Mouse (Mus musculus) NIH3T3 (cell line): ENCODE measurements around the gene Wwp2.

ENCODE experiments used
- DNase-seq: peaks from one replicate; pipeline ENCODE4 v3.0.0-alpha.2; 2012; ENCODE audit warnings: low read depth

Wwp2 gene

DNA sequence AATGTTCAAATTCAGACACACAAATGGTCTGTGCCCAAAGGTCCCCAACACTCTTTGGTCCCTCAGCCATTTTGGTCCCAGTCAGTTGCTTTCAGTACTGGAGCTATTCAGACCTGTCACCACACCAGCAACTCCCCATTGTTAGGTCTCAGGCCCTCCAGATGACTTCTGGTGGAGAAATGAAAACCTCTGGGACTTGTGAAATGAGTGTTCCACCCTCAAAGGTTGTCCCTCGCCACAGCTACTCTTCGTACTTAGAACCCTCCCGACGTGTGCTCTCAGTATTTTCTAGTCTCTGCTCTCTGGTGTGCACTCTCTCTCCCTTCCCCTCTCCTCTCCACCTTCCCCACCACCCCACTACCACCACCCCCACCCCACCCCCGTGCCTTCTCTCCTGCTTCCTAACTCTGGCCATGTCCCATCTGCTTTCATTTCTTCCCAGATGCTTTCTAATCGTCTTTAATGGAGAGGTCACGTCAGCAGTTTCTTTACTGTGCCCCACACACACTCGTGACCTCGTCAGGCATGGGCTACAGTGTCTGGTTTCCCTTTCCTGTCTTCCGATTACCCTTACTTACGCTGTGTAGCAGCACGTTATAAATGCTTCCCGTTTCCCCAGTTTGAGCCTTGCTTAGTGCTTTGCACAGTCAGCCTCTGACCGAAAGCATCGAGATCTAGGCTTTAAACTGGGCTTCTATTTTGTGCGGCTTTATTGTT lies 124.8 kb downstream of the Wwp2 start:
- no peak for DNase-seq

DNA sequence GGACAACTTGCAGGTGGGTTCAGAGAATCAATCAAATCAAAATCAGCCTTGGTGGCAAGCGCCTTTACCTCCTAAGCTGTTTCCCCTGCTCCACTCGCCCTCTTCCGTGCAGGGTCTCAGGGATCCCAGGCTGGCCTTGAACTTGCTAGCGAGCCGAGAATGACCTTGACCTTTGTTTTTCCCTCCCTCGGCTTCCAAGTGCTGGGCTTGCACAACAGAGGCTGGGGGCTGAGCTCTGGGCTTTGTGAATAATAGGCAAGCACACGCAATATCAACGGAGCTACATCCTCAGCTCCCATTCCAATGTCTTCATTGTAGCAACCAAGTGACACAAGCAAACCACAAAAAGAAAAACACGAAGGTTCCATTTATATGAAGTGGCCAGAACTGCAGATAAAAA lies 126.0 kb downstream of the Wwp2 start:
- DNase-seq: peak; percentile 31

DNA sequence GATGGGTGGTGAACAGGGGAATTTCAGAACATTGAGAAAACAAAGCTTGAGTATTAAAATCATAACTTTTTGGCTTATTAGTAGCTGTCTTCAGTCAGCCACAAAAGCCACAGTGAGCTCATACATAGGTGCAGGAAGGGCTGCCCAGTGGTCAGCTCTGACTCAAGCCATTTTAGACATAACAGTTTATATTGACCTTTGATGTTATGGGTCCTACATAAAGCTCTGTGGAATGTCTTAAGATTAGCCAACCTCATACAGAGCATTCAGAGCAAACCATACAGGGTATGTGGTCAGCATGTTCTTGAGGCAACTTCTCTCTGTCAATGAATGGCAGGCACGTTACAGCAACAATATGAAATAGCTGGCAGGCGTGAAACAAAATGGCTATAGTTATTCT lies 134.9 kb downstream of the Wwp2 start:
- peak; percentile 75 for DNase-seq

DNA sequence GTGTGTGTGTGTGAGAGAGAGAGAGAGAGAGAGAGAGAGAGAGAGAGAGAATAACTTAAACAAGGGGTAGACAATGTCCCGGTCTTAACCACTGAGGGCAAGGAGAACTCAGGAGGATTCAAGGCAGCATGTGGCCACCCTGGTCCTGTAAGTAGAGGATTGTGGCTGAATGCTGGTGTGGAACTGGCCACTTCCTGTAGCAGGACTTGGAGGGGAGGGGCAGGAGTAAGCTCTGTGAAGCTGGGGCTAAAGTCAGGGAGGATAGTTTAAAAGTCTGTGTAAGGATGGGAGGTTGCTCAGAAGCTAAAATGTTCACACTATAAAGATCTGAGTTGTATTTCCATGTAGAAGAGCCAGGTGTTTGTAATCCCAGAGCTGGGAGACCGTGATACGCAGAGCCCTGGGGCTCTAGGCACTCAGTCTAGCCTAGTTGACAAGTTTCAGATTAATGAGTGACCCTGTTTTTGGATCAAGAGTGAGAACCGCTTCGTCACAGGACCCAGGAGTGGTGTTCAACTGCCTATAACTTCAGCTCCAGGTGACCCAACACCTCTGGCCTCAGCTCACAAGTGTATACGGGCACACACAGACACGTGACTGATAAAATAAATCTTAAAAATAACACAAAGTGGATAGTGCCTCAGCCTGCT lies 135.4 kb downstream of the Wwp2 start:
- DNase-seq: peak; percentile 20

DNA sequence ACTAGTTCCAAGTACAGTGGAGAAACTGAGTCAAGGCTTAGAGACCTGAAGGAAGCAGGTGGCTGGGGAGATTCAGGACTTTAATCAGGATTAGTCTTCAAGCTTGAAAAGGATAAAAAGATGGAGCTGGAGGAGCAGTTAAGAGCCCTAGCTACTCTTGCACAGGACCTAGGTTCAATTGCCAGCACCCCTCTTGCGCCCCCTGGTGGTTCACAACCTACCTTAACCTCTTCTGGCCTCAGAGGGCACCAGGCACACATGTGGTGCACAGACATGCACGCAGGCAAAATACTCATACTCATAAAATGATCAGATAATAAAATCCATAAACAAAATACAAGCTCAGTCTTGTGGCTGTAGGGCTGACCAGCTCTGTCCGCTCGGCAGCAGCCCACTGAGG lies 136.3 kb downstream of the Wwp2 start:
- peak; percentile 85 for DNase-seq

DNA sequence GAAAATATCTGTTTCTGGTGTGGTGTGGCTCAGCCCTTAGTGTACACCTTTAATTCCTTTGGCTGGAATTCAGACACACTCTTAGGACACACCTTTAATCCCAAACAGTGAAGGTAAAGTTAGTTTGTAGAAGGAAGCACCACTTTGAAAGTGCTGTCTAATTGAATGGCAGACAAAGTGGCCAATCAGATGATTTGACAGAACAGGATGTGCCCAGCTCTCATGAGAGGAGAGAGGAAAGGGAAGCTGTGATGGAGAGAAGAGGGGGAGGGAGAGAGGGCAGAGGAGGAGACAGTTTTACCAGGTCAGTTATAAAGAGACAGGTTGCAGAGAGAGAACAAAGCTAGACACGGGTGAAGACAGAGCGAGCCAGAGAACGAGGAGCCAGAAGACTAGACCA lies 138.6 kb downstream of the Wwp2 start:
- DNase-seq: no peak

DNA sequence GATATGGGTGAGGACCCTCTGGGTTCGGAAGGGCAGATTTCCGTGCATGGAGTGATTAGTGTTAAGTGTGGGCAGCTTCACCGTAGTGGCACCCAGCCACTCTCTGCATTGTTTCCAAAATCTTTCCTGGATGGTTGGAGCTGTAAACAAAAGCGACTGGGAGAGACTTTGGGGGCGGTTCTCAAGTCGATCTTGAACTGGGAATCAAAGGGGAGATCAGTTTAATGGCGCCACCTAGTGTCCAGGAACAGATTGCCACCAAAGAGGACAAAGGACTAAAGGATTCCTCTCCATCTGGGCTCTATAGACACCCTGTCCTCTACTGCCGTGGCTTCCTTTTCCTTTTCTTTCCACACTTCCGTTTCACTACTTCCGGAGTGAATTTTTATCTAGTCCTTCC lies 140.5 kb downstream of the Wwp2 start:
- peak; percentile 96 for DNase-seq

DNA sequence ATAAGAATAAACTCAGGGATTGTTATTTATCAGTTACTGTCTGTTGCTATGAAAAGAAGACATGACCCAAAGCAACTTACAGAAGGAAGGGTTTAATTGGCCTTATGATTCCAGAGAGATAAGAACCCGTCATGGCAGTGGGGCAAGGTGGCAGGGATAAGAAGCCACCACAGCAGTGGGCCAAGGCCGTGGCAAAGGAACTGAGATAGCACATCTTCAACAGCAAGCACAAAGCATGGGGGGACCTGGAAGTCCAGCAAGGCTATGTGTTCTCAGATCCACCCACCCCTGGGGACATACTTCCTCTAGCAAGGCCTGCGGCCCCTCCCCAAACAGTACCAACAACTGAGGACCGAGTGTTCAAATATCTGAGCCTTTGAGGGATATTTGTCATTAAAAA lies 141.5 kb downstream of the Wwp2 start:
- no peak for DNase-seq

DNA sequence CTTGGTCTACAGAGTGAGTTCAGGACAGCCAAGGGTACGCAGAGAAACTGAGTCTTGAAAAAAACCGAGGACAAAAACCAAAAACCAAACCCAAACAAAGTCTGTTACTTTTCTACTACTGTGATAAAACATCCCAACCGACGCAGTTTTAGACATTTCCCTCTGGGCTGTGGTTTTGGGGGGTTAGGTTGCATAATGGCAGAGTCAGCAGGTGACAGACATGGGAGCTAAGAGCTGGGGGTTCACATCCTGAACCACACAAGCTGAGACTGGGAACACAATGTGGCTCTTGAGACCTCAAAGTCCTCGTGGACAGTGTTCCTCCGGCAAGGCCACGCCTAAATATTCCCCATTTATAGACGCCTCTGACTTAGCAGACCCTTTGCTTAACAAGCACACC lies 142.0 kb downstream of the Wwp2 start:
- DNase-seq: no peak

DNA sequence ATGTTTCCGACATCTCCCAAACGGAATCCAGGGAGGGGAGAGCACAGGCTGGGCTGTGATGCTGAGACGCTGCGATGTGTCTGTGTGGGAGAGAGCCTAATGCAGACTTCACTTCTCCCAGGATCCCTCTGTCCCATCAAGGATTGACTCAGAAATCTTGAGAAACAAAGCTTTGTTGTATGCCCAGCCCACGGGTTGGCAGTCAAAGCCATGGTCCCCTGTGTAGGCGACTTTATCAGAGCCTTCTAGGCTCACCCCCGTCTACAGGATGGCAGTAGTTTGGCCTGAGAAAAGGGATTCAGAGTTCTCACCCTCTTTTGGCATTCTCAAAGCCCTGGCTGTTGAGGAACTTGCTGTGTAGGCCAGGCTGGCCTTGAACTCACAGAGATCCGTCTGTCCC lies 142.4 kb downstream of the Wwp2 start:
- no peak for DNase-seq

DNA sequence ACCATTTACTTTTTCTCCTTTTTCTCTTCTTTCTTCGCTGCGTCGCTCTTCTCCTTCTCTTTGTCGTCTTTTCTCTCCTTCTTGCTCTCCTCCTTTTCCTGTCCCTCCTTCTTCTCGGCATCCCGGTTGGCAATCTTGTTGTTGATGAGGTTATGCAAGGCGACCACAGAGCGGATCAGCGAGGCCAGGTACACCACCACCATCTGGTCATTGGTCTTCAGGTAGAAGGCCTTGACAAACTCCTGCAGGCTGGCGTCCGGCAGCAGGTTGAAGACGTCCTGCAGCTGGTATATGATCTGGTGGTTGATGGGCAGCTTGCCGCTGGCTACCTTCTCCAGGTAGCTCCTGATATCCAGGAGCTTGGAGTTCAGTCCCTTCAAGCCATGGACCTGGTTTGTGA lies 144.7 kb downstream of the Wwp2 start:
- DNase-seq: no peak

DNA sequence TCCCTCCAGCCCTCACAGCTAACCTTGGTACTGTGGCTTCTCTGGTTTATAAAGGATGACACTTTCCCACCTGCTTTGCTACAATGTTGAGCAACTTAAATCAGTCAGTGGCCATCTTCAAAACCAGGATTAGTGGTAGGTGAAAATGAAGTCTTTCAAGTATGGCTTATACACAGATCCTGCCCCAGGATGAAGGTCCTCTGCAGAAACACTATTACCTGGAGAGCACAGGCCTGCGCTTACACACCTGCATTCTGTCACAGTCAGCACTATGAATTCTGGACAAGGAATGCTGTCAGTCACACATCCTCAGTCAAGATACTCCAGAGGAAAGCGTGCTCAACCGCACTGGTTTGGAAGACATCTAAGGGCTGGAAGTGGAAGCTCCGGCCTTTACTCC lies 145.4 kb downstream of the Wwp2 start:
- no peak for DNase-seq

DNA sequence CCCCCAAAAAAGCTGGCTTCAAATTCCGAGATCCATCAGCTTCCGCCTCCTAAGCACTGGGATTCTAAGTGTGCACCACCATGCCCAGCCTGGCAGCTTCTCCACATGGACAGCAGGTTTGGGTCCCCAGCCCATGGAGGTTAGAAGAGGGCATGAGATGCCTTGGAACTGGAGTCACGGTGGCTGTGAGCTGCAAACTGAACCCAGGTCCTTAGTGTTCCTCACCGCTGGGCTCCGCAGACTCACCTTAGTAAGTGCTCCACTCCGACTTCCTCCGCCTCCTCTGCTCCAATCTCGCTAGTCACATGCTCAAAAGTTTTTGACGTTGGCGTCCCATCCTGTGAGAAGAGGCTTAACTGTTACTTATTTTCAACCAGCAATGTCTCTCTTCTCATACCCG lies 146.0 kb downstream of the Wwp2 start:
- no peak for DNase-seq

DNA sequence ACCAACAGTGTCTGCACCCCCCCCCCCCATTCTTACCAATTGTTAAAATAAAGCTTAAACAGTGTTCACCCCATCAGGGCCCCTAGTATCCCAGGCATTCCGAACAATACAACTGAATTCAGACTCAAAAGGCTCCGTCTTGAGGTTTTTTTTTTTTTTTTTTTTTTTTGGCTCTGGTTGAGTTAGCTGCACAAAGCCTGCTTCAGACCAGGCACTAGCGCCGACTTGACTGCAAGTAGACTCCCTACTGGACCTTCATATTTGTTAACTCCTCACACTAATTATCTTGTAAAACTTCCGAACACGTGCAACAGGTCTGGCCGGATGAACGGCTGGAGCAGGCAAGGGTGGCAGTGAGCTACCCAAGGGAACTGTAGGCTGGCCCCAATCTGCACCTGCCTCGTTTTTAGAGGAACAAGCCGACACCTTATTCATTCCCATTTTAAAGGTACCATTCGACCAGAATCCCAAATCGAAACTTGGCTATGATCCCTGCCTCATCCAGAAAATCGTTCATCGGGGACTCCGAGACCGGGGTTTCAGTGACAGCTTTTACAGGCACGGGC lies 151.3 kb downstream of the Wwp2 start:
- DNase-seq: peak; percentile 45

DNA sequence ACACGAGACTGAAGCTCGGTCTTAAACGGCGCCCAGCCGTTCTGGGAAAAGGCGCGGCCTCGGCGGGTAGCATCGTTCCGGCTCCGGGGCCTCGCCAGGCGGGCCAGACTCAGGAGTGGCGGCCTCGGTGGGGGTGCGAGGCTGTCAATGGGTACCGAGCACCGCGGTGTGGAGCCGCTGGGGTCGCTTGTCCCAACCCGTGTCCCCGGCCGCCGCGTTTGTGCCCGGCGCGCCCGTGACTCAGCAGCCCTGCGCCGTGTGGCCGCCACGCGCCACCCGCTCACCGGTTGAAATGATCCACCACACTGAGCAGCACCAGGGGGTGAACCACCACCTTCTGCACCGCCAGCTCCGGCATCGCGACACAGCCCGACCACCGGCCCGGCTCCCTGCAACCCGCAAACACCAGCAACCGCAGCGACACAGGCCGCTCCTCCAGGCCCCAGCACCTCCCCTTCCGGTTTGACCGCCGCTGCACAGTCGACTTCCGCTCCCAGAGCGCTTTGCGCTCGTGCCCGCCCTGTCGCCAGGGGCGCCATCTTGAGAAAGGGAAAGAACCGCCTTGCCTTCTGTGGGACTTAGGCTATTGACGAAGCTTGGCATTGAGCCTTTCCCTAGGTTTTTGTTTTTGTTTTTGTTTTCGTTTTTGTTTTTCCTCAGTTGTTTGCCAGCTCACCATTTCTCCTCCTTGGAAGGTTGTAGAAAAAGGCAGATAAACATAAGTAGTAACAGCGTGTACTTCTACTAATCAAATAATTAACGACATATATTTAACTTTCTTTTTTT lies 152.0 kb downstream of the Wwp2 start, which contains the start of gene Psmd7:
Gene Psmd7, minus strand, starts transcription at position 470 of the 786 bp plus-strand sequence.
- DNase-seq: peak; percentile 97

DNA sequence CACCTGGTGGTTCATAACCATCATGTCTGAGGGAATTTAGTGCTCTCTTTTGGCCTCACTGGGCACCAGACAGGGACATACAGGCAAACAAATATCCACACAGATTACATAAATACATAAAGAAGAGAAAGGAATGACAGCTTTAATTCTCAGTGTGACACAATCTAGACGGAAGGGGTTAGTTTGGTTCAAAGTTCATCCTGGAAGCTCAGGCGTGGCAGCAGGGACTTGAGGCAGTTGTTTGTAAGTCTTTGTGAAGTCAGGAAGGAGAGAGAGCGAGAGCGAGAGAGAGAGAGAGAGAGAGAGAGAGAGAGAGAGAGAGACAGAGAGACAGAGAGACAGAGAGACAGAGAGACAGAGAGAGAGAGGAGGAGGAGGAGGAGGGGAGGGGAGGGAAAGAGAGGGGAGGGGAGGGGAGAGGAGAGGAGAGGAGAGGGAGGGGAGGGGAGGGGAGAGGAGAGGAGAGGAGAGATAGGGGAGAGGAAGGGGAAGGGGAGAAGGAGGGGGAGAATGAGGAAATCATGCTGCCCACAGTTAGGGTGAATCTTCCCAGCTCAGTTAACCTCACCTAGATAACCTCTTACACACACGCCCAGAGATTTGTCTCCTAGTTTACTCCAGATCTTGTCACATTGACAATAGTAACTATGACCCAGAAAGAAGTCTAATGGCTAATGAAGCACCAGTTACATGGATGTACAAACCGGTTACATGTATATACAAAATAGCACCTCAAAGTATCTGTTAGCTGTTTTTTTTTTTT lies 158.0 kb downstream of the Wwp2 start:
- DNase-seq: no peak

DNA sequence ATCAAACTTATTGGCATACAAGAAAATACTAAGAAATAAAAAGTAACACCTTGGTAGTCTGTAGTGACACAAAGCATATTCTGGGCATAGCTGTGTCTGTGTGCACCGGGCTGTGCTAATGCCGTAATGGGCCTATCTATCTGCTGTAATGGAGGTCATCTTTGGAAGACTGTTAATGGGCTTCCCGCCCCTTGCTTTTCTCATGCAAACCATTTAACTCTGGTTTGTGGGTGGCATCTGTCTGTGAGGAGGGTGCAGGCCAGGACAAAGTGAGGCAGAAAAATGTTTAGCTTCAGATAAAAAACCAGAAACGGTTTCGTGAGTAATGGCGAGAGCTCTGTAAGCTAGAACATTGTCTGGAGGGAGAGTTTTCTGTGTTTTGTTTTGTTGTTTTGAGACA lies 158.7 kb downstream of the Wwp2 start:
- DNase-seq: no peak

DNA sequence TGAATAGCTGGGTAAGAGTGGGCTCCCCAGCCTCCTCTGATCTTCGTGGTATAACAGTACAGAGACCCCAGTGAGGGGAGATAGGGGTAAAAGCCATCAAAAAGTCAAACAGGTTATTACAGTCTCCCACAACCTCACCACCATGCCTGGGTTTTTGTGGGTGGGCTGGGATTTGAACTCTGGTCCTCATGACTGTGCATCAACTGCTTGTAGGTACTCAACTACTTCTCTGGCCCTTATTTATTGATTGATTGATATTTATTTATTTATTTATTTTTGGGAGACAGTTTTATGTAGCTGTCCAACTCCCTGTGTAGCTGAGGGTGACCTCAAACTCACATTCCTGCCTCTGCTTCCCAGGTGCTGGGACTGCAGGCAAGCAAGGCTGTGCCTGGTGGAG lies 161.6 kb downstream of the Wwp2 start:
- no peak for DNase-seq

DNA sequence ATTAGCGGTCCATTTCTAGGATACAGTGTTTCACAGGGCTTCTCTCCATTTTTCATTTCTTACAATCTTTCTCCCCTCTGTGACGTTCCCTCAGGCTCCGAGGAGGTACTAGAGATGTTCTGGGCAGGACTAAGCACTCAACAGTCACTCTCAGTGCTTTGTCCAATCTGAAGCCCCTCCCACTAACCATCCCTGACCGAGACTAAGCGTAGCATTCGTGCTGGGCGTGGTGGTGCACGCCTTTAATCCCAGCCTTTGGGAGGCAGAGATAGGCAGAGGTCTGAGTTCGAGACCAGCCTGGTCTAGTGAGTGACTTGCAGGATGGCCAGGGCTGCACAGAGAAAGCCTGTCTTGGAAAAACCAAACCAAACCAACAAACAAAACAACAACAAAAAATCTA lies 163.5 kb downstream of the Wwp2 start:
- DNase-seq: no peak

DNA sequence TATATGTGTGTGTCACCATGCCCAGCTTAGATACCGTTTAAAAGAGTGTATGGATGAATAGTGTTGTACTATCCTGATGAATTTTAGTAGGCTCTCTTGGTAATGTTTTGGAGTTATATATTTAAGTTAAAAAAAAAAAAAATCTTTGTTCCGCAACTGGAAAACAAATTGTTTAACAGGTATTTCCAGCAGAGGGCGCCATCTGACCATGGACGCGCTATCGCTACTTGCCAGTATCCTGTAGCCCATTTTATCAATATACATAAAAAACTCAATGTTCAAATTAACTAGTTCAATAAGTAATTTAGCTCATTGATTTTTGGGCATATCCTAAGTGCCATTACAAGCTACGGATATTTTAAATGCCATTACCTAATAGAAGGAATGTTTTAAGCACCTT lies 166.9 kb downstream of the Wwp2 start:
- peak; percentile 87 for DNase-seq
